Mouse (Mus musculus): ENCODE measurements around the gene Cars.

Gene Cars

GRCm38 (mm10) chr7:143587586-143587985 lies 12.3 kb downstream of the Cars start:
- 86% methylated on average over 5 of the region's 5 CpGs for WGBS

- 35% methylated on average over 3 of the region's 3 CpGs for WGBS
Measured at GRCm38 (mm10) chr7:143583956-143584355, 15.9 kb downstream of the Cars start.

DNA sequence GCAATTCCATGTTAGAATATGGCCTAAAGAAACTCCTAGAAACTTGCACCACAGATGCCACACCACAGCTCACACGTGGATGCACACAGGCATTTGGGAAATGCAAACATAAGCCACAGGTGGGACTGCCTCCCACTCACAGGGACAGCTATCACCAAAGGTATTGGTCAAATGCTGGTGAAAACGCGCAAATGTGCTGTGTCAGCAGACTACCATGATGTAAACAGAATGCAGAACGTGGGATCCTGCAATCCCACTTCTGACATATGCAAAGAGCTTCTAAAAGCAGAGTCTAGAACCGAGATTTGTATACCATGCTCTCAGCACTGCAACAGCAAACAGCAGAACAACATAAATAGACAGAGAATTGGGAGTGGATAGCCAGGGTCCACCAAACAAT lies 16.9 kb downstream of the Cars start:
- 75% methylated on average over 5 of the region's 5 CpGs for WGBS

DNA sequence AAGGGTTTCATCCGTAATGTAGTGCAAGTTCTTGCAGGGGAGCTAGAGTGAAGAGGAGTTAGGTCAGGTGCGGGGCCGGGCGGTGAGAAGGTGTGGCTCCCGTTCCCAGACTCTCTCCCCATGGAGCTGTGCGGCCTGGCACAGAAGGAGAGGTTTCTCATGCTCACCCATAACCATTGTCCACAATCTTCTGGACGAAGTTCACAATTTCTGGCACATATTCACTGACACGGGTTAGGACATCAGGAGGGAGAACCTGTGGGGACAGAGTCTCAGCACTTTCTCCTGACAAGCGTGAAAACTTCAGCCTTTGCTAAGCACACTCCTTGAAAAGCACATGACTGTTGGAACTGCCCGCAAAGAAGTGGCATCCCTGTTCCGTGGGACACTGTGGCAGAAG lies 24.1 kb downstream of the Cars start:
- WGBS, result 97% methylated on average over 11 of the region's 11 CpGs

DNA sequence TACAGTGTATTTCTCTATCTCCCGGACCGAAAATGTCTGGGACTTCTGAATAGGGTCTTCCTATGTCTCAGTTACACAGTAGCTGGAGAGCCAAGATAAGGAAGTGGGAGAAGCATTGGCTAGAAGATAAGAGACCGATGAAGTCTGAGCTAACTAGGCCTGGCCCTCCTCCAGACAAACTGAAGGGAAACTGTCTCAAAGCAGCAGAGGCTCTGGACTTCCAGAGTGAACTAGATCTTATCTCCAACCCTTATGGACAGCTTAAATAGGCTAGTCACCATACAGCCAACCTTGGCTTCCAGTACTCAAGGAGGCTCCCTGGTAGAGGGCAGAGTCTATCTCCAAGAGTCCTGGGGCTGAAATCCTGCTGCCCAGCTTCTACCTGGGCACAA lies 34.2 kb downstream of the Cars start:
- 87% methylated on average over 3 of the region's 3 CpGs for WGBS

DNA sequence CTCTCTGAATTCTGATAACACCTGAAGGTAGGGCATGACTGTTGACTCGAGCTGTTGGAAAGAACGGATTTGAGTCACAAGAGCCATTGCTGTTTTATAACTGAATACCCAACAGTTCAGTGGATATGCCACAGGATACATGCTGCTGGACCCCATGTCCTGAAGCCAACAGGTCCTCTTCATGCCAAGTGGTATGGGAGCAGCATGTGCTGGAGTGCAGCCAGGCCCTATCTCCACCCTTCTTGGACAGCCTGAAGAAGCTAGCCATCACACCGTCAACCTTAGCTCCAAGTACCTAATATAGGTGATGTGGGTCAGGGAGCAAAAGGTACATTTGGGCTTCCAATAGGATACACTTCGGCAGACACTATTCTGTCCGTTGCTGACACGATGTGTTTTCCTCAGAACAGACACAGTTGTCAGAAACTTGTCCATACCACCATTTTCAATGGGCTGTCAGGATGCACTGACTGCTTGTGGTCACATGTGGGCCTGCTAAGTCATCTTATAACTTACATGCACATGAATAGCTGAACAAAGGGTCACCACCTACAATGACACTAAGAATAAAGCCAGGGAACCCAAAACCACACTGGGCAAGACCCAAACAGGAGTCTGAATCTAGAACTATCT lies 34.8 kb downstream of the Cars start:
- WGBS, result 94% methylated on average over 6 of the region's 6 CpGs

- WGBS, result 97% methylated on average over 5 of the region's 5 CpGs
Measured at GRCm38 (mm10) chr7:143563787-143564186, 36.1 kb downstream of the Cars start.

DNA sequence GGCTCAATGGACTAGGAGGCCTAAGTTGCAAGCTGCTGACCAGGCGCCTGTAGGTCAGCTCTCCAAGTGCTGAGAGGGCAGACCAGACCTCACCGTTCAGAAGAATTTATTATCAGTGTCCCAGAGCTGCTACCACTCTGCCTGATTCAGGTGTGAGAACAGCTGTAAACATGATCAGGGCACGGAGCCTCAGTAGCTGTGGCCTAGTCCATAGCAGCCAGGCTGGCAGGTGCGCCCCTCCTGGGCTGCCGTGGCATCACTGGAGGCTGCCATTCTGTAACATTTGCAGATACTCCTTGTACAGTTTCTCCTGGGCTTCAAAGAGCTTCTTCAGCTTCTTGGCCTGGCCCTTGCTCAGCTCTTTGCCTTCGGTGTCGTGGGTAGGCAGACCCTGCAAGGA lies 42.3 kb downstream of the Cars start:
- 82% methylated on average over 7 of the region's 7 CpGs for WGBS

- WGBS, result 43% methylated on average over 8 of the region's 8 CpGs
Measured at GRCm38 (mm10) chr7:143556964-143557610, 42.8 kb downstream of the Cars start.

DNA sequence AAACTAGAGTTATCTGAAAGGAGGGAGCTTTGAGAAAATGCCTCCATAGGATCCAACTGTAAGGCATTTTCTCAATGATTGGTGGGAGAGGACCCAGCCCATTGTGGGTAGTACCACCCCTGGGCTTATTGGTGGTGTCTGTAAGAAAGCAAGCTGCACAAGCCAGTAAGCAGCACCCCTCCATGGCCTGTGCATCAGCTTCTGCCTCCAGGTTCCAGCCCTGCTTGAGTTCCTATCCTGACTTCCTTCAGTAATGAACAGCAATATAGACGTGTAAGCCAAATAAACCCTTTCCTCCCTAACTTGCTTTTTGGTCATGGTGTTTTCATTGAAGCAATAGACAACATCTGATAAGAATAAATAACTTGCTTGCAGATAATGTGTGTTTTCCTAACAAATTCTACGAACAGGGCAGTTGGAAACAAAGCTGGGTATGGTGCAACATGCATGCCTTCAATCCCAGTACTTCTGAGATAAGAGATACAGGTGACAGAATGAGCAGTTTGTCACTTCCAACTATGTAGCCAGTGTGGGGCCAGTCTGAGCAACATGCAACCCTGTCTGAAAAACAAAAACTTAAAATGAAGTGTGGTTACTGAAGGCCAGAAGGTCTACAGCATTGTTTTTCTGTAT lies 50.2 kb downstream of the Cars start:
- WGBS, result 34% methylated on average over 2 of the region's 2 CpGs

DNA sequence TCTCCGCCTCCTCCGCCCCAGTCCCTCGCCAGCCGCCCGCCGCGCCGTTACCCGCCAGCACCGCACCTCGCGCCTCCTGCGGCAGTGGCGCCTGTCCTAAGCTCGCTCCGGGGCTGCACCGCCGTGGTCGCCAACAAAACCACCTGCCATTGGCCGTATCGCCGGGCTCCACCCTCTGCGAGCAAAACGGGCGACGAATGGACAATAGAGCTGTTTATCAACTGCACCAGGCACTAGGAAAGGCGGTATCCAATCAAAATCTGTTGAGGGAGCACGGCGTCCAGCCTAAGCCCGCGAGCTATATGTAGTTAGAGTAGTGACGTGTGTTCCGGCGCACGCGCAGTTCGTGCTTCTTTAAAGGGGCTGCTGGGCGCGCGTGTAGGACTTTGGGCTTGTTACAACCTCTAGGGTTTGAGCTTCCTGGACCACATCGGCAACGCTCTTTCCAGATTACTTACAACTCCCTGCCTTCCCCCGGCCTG lies 50.9 kb downstream of the Cars start, which contains the start of gene Nap1l4:
TSS of gene Nap1l4 (minus strand) at position 131 of the 482 bp plus-strand sequence.
- under 1% methylated on average over 43 of the region's 43 CpGs for WGBS

- WGBS, result under 1% methylated on average over 62 of the region's 63 CpGs
Measured at GRCm38 (mm10) chr7:143548231-143548961, 51.5 kb downstream of the Cars start.

DNA sequence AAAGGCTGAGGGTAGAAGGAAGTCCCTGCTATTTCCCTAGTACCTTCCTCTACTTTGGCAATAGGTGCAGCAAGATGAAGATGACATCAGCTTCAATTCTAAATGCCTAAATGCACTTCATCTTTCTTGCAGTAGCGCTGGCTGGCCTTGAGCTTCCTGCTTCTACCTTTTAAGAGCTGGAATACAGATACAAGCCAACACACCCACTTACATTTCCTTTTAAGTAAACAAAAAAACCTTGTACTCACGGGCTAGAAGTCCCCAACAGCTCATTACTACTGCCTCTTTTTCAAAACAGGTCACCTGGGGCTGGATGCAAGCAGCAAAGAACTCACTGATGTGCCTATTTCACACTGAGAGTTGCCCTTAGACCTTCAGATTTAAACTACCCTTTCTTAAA lies 53.3 kb downstream of the Cars start:
- 38% methylated on average over 2 of the region's 2 CpGs for WGBS

GRCm38 (mm10) chr7:143544368-143544767 lies 55.5 kb downstream of the Cars start:
- 92% methylated on average over 2 of the region's 2 CpGs for WGBS

- 69% methylated on average over 1 of the region's 1 CpGs for WGBS
Measured at GRCm38 (mm10) chr7:143538671-143539070, 61.2 kb downstream of the Cars start.

DNA sequence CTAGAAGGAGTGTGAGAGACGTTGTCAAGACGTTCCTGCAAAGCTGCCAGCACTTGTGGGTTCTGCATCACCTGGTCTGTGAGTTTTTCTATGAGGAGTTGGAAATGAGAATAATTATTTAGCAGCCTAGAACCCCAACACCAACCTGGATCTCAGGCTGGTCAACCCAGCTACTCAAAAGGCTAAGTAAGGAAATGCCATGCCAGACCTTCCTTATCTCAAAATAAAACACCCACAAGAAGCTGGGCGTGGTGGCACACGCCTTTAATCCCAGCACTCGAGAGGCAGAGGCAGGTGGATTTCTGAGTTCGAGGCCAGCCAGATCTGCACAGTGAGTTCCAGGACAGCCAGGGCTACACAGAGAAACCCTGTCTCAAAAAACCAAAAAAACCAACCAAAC lies 61.7 kb downstream of the Cars start:
- 87% methylated on average over 6 of the region's 6 CpGs for WGBS

GRCm38 (mm10) chr7:143536251-143536650 lies 63.6 kb downstream of the Cars start:
- WGBS, result 88% methylated on average over 3 of the region's 3 CpGs

DNA sequence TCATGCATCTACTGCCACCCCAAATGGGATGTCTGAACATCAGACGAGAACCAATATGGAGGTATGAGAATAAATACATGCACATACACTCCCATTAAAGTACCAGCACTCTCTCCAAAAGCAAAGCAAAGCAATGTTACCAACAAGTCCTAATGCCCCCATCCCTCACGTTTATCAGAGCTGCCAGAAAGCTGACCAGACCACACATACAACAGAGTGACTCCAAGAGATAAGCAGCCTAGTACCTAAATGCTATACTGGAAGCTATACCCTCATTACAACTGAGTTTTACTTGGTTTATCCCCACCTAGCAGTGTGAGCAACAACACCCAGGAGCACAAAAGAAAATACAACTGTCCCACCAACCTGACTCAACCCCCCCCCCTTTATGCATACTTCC lies 66.6 kb downstream of the Cars start:
- 87% methylated on average over 2 of the region's 2 CpGs for WGBS

GRCm38 (mm10) chr7:143532410-143532809 lies 67.5 kb downstream of the Cars start:
- WGBS, result 81% methylated on average over 1 of the region's 1 CpGs

- 78% methylated on average over 4 of the region's 4 CpGs for WGBS
Measured at GRCm38 (mm10) chr7:143519333-143519732, 80.6 kb downstream of the Cars start.

- WGBS, result 90% methylated on average over 4 of the region's 4 CpGs
Measured at GRCm38 (mm10) chr7:143514416-143514768, 85.5 kb downstream of the Cars start.

DNA sequence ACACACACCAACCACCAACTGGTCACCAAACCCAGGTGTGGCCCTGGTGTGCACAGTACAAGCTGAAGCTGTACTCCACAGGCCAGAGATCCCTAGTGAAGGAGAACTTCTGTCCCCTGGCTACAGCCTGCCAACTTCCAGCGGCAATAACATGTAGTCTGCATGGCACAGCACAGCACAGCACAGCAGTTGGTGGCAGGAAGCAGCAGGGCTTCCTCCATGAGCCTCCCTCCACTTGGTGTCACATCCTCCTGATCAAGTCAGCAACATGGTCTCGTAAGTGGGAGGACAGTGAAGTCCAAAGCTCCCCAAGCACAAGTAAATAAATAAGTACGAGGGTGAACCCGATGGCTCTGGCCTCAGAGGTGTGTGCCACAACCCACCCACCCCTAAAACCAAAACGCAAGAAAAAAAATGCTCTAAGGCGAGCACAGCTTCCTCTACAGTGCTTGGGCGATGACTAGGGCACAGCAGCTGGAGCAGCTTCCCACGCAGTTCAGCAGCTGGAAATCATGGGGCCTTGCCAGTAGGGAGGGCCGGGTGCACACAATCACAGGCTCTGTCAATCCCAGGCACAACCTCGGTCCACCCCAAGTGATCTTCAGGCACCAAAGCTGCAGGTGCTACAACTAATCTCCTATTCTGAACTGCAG lies 86.0 kb downstream of the Cars start:
- 73% methylated on average over 10 of the region's 10 CpGs for WGBS
